Mouse (Mus musculus): Measurements from ENCODE around the gene 2210408I21Rik.

Gene 2210408I21Rik

DNA sequence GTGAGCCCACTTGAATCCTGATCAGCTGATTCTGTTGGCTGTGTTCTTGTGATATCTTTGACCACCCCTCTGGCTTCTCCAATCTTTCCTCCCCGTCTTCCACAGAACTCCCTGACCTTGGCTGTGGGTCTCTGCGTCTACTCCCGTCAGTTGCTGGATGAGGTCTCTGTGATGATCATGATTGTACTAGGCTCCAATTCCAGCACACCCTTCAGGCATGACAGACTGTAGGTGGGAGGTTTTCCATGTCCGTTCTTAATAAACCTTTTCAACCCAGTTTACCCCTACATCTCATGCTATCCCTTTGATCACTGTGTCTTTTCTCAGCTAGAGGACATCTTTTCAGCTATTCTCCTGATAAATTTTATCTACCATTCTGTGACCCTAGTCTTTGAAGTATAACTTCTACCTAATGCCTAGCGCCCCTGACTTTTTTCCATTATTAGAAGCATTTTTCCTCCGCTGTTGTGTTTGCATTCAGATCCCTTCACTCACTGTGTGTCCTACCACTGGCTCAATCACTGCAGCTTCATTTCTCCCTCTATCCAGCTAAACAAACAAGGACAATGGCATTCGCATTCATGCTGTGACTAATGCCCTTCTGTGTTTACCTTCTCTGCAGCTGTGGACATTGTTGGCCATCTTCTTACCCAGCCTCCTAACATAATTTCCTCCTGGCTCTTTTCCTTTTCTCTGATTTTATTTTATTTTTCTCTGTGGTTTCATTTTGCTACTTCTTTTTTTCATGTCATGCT is 143.5 kb downstream of the 2210408I21Rik start:
- DNase-seq, result no peak

DNA sequence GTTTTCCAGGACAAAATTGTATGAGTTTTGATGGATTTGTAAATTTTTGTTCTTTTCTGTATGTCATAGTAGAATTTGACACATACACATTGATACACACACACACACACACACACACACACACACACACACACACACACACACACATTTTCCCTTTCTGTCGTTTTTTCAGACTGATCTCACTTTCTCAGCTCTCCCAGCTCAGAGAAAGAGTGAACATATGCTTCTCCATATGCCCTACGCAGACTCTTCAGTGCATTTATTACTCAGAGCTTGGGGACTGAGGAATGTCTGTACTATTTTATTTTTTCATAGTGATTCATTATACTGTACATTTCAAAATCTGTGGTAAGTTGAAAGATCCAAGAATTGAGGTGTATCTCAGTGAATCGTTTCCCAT is 160.2 kb downstream of the 2210408I21Rik start:
- no peak for DNase-seq

DNA sequence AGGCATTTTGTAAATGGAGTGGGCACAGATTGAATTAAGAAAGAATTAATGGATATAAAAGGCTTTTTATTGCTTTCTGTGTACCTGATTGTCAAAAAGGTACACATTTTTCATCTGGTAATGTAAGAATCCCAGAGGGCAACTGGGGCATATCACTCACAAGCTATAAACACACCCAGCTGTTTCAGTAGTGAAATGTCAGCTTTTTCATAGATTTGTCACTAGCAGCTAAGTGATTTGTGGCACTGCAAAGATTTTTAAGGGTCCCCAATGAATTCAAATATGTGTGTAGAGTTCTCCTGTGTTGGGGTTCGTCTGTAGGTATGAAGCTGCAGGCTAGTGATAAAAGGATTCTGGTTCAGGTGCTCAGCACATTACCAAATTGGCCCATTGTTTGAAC is 188.8 kb downstream of the 2210408I21Rik start:
- DNase-seq, result no peak

- no peak for DNase-seq
These were observed 191.0 kb downstream of the 2210408I21Rik start for GRCm38 (mm10) chr13:77326174-77326959.

- DNase-seq, result no peak
These were observed 206.8 kb downstream of the 2210408I21Rik start for GRCm38 (mm10) chr13:77342097-77342496.

DNA sequence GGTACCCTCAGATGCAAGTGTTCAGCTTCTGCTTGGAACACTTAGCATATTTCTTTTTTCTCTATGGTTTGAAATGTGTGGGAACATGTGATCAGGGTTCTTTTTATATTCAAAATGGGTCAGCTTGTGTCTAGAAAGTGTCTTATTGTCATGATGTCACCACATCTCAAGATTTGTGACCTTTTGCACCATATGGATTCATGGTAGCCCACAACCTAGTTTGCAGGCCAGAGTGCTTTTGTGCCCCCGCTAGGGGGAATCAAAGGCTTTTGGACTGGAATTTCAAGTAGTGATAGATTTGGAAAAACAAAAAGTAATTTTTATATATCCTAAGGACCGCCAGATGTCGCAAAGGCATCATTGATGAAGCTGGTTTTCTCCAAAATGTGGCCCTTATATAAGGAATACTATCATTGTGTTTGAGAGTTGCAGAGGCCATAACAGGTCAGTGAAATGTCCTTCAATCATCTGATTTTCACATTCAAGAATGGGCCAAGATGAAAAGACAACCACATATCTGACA is 250.2 kb downstream of the 2210408I21Rik start:
- no peak for DNase-seq

DNA sequence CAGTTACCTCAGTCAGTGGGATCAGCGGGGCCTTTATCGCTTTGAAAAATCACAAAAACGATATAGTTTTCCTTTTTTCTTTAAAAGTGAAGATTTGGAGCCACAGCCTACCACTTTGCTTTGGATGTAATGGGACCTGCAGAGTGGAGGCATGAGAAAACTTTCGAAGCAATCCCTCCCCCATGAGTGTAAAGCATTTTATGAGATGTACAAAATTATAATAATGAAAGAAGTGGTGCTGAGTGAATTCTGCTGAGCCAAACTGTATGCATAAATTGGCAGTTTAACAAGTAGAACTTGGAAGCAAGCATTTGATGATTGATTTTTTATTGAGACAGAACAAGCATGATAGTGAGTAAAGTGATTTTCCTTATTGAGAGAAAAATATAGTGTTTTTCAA is 250.7 kb downstream of the 2210408I21Rik start:
- DNase-seq, result no peak

DNA sequence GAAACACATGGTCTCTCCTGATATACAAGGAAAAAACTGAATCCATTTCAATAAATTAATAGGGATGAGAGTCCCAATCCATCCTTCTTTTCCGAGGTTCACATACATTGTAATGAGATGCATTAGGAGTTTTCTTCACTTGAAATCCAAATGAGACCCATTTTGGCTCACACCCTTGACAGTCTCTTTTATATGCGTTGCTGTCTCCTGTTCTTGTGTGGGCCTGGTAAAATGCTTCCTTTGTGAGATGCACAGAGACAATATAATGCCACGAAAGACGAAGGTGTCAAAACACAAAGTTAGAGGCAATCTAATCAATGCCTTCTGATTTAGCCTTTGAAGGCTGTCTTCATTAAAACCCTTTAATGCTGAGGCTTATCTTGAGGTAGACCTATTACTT is 252.8 kb downstream of the 2210408I21Rik start:
- no peak for DNase-seq

DNA sequence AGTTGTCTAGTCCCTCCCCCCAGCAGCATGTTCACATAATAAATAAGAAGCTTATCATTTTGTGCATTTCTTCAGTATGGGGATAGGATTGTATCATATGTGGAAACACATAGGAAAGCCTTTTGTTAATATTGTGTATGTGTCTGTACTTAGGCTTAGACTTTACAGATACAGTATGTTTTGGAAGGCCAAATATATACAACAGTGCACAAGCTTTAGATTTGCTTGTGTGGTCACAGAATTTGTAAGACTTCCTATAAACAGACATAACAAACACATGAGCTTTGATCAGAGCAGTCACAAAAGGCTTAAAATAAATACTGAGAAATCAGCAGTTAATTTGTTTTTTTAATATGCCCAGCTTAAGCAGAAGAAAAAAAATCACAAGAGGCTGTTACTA is 253.9 kb downstream of the 2210408I21Rik start:
- no peak for DNase-seq

GRCm38 (mm10) chr13:77396374-77396773 is 261.0 kb downstream of the 2210408I21Rik start:
- DNase-seq, result no peak

- DNase-seq, result no peak
These were observed 261.6 kb downstream of the 2210408I21Rik start for GRCm38 (mm10) chr13:77396981-77397380.

GRCm38 (mm10) chr13:77397646-77398045 is 262.3 kb downstream of the 2210408I21Rik start:
- no peak for DNase-seq

DNA sequence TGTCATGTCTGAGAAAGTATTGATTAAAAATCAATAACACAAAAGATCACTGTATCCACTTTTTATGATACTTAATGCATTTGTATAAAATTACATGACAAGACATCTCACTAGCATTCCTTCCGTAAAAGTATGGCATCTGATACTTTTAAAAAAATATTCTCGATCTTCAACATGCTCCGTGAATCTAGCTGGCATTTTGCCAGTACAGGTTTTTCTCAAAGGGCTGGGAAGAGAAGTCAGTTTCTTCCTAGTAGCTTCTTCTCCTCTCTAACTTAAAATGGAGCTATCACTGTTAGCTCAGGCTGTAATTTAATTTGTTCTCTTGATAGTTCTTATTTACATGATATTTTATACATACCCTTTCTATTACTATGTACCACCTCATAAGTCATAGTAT is 263.1 kb downstream of the 2210408I21Rik start:
- no peak for DNase-seq

GRCm38 (mm10) chr13:77400762-77401161 is 265.4 kb downstream of the 2210408I21Rik start:
- DNase-seq, result no peak

DNA sequence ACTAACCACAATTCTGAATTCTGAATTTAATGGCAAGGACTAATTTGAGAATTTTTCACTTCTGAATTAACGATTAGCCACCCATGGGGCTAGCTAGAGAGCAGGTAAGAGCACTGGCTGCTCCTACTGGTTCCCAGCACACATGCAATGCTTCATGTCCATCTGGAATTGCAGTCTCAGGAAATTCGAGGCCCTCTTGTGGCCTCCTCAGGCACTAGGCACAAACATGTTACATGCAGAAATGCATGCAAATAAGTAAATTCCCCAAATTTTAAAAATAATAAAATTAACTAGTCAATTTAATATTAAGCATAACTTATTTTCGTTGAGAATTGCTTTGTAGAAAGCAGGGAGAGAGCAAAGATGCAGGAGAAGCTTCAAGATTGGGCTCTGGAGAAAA is 273.2 kb downstream of the 2210408I21Rik start:
- DNase-seq, result no peak

DNA sequence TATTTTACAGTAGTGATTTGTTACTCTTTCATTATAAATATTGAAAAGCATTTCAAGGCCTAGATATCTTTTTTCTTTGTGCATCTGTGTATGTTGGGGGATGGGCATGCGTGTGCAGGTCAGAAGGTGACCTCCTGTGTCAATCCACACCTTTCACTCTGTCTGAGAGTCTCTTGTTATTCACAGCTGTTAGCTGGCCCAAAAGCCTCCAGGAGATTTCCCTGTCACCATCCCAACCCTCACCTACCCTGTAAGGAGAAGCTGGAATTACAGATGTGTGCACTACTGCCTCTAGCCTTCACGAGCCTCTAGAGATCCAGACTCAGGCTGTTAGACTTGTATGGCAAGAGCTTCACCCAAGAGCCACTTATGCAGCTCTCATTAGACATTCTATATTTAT is 274.5 kb downstream of the 2210408I21Rik start:
- no peak for DNase-seq

- no peak for DNase-seq
These were observed 277.5 kb downstream of the 2210408I21Rik start for GRCm38 (mm10) chr13:77412829-77413228.

DNA sequence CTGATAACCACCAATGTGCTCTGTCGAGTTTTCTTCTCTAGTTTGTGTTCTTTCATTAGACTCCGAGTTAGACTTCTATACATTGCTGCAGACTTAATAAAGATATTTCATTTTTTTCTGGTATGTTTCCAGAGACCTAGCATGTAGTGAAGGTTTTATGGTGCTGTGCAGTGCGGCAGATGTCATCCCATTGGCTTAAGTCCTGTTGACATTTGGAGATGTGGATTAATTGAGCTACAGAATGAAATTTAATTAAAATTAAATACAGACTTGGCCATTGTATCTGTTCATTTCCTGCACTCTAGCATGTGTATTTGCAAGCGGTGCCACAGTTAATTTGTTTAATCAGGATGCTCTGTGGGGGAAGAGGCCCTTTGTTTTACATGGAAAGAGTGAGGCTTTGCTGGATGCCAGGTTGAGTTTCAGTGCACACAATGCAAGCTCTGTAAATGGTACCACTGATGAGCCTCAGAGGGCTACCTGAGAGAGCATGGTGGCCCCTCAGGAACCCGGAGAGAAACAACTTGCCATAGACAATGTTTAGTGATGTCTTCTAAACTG is 314.7 kb downstream of the 2210408I21Rik start:
- DNase-seq, result no peak

DNA sequence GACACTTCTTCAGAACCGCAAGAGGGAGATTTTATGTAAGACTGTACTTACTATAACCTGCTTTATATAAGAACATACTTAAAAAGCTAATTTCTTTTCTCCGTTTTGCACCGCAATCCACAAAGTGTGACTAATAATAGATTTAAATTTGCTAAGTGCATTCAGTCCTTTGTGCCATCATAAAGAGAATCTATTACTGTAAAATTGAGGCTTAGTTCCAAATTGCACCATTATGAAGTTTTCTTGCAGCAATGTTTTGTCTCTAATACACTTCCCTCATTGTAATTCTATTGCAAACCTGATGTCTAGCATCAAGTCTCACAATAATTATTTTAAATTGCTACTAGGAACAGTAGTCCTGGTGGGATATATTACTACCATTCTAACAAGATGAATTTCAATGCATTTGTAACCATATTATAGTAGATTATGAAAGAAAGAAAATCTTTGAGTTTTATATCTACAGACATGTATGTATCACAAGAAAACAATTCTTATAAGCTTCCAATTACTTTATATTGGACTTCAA is 334.8 kb downstream of the 2210408I21Rik start:
- DNase-seq, result no peak

DNA sequence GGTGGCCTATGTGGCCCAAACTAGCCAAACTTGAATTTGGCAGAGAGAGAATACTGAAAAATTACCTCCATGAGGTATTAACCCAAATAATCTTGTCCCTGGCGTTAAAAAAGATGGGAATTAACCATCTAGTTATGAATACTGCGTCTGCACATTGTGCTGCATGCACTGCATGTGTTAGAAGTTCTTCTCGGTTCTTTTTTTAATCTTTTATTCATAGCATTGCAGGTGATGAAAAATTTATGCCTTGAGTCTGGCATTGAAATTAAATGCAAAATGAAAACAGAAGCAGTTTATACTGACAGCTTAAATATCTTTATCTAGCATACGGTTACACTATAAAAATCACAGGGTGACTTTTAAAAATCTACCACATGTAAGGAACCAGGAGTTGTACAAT is 341.1 kb downstream of the 2210408I21Rik start:
- DNase-seq, result no peak

DNA sequence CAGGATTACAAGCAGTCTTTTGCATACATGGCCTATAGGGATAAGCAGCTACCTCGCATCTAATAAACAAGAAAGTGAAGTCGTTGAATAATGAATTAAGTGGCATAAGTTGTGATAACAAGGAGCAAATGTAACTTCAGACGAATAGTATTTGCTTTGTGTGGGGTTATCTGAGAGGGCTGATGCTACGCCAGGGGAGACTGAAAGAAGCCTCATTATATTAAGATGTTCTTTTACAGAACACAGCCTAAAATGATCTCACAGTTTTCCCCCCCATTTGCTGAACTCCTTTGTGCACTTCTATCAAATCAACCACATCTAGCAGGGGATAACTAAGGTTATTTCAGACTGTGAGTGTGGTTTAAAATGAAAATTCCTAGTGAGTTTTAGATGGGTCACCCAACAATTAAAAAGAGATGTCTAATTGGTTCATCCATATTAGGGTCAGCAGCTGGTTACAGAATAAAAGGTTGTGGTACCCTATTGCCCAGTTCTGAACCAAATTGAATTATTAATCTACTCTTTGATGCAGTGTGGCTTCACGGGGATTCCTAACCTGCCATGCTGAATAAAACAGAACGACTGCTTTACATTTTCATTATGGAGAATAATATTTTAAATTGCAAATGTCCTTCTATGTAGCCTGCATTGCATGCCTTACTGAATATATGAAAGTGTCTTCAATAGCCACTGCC is 343.2 kb downstream of the 2210408I21Rik start:
- no peak for DNase-seq

DNA sequence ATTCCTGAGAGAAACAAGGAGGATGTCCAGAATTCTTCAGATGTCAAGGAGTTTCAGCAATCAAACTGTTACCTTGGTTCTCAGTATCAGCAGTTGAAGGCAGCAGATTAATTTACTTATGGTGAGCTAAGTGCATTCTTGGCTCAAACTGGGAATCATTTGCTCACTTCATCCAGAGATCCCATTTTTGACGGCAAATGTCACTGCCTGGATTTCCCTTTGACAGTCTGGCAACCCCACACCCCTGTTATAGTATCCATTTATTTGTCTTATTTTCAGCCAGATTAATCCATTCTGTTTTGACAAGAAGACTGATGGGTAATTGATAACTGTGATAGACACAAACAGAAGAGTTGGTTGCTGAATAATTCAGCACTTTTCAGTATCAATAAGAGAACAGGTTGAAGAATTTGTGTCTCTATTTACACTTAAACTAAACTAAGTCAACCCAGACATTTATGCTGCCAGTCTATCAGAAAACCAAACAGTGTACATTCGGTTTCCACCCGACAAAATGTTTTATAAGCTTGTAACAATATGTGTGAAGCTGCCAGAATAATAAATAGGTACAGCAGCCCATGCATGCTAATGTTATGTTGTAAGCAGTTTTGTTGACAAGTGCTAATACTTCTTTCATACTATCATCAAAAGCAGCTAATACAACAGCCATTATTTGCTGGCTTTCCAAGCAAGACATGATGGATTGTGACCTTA is 354.8 kb downstream of the 2210408I21Rik start:
- DNase-seq, result no peak
